Mouse (Mus musculus) adipocyte (in vitro differentiated cells): ENCODE data around the gene Pir.

Experiments
- DNase-seq: peaks from one replicate; pipeline ENCODE4 v3.0.0-alpha.2; 2016; ENCODE audit warnings: low spot score

Pir gene

DNA sequence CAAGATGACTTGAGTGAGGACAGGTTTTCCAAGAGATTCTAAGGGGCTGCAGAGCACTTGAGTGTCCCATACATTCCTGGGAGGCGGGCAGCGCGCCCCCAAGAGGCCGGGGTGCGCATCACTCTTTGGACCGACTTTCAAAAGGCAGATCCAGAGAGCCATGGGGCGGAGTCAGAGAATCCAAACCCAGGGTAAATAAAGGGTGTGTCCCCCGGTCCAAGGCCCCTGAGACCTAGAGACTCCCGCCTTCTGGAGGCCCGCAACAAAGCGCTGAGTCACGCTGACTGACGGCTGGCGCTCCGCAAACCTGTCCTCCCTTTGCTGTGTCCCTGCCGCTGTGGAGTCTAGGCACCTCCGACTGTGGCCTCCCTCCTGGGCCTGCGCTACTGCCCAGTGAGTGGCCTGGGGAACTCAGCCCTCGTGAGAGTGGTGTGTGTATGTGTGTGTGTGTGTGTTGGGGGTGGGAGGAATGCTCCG is at the start of gene Pir:
Pir (plus strand) TSS at position 87 of the 477 bp plus-strand sequence.
- DNase-seq: peak; percentile 40

DNA sequence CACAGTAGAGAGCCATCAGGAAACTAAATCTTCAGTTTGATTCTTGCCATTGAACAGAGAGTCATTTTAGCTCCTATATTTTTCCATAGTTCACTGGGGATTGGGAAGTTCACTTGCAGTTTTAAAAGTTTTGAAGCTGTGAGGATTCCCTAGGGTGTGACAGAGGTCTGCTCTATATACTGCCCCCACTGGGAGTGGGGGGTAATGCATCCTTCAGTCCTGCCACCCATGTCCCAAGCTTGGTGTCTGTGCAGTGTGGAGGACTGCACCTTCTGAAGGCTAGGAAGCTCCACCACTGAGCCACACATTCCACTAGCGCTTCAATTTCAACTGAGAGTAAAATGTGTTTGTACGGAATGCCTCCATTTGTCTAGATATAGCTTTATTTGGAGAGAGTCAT is 47.2 kb upstream of the Pir start:
- peak; percentile 9 for DNase-seq

DNA sequence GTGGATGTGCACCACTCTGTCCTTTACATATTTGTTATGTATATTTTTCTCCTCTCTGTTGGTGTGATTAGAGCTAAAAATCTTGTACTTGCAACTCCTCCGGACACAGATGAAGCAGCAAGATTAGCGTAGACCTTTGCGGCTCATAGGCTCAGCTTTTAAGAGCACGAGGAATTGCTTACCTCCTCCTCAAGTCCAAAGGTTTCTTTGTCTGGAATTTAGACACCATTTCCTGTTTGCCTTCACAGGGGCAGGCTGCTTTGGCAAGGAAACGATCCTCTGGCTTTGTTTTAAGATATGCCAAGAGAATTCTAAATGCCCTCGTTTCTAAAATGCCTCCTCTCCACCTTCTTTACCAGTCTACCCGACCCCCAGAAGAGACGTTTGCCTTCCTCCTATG is 35.8 kb upstream of the Pir start:
- no peak for DNase-seq

DNA sequence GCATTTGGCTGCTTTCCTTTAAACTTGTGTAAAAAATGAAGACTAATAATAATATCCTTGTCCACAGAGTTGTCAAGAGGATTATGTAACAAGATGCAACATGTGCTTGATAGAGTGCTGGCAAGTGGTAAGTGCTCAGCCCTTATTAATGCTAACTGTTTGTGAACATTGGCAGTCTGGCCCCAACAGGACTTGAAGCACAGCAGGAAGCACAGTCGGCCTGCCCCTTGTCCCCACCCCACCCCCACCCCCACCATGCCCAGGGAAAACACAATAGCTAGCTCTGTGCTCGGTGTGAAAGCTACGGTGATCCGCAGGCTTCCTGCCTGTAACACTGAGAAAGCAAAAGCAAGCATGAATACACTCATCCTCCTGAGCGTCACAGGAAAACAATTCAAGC is 23.5 kb upstream of the Pir start:
- DNase-seq: peak; percentile 33

DNA sequence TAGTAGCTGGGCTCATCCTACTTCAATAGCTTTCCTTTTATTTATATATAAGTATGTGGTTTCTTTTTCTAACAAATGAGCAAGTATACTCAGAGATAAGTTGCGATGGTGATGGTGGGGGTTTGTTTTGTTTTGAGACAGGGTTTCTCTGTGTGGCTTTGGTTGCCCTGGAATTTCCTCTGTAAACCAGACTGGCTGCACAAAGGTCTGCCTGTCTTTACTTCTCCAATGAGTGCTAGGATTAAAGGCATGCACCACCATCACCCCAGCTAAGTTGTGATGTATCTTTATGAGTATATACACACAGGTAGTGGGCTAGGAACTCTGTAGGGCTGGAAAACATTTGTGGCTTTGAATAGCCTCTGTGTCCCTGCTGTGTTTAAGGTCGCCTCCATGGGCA is 22.4 kb upstream of the Pir start:
- DNase-seq: peak; percentile 3

DNA sequence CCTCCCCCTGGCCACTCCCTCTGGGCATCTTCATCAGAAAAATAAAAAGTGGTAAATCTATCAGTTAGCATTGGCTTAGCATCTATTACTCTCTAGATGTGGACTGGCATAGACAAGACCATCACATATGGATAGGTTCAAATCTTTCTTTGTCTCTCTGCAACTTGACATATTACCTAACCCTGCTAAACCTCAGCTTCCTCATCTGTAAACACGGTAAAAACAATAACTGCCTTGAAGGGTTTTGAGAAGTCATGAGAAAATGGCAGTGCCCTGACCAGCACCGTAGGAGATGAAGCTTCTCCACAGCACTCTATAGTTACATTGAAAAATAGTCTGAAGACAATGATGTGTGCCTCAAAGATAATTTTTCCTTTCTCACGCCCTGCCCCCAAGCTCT is 12.6 kb upstream of the Pir start:
- no peak for DNase-seq

DNA sequence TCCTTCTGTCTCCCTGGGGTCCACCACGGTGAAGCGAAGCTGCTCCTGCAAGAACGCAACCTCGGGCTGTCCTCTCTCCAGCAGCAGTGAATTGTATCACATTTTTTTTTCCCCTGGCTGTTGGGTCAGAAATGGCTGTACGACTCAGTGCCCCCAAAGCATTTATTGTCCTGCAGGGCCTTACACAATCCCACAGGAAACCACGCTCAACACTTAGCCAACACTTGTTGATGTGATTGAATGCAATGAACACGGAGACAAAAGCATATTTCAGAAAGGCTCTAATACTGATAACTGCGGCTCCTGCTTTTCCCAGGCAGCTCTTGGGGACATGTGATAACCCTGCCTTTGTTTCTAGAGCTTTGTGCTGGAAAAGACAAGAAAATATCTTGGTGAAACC is 11.1 kb upstream of the Pir start, which contains the start of gene Bmx:
Bmx (minus strand) TSS at position 137 of the 400 bp plus-strand sequence.
- DNase-seq: no peak

DNA sequence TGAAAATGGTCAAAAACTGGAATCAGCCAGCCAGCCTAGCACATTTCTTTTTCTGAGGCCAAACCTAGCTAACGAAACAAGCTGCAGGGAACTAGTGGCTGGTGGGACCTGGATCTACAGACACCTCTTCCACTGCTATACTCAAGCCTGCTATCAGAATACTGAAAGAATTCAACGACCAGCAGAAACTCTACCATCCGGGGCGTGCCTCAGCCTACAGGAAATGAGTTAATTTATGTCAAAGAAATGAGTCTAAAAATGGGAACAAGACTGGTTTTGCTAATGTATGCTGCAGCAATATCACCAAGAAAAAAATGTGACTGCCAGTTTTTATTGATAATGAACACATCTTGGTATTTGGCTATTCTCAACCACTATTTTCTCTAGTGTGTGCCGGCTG is 10.5 kb upstream of the Pir start:
- no peak for DNase-seq

DNA sequence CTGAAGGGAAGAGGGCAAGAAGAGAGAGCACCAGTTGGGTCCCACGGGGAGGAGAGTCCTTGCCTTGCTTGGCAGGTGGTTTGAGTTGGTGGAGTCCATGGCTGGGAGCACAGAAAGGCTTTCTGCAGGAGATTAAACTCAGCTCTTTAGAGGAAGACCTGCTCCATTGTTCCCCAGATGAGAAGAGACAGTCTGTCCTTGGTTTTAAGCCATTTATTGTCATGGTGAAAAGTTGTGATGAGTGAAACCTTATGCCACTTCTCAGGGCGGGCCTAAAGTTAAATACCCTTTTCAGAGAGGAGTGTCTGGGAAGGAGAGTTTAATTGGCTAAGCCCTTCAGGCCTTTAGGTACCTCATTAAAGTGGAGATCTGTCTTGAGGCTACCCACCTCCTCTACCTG is 6.9 kb upstream of the Pir start:
- no peak for DNase-seq

DNA sequence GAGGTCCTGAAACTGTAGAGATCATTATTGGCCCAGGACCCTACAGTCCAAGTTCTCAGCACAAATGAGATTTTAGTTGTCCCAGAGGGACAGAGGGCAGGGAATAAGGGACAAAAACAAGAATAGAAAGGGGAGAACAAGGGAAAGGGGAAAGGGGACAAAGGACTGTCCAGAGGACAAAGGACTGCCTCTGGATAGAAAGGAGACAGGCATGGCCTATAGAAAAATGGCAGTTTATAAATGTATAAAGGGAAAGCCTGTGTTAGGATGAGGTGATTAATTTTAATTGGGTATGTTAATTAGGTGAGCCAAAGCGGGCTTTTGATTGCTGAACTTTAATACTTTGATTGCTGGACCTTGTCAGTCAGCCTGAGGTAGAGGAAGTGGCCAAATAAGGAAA is 4.3 kb upstream of the Pir start:
- no peak for DNase-seq

DNA sequence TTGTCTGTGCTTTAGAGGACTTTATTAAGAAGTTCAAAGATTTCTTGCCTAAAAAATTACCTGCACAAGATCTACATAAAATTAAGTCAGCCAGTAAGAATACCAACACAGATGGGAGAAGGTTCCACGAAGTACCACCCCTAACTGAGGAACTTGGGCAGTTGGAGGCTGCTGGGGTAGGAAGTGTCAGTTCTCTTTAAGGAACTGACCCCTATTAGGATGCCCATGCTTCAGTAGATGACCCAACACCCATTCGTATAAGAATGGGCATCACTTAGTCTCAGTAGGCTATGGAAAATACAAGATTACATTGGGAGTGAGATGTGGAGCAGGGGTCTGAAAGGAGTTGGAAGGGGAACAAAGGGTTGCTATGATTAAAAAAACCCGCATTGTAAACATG is 1.4 kb downstream of the Pir start:
- no peak for DNase-seq

DNA sequence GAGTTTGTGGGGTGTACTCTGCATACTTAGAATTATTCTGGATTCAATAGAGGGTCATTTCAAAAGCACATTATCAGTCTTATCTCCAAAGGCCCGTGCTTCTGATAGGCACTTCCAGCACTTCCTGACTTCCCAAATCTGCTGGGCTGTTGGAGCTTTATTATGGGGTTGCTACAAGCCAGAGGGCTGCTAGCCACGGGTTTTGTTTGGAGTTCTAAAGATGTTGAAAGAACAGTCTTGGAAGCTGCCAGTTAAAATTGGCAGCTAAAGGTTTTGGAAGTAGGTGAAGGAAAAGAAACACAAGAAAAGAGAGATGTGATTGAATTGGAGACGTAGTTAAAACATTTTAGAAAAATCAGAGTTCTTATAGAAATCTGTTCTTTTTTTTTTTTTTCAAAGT is 6.4 kb downstream of the Pir start:
- peak; percentile 60 for DNase-seq

DNA sequence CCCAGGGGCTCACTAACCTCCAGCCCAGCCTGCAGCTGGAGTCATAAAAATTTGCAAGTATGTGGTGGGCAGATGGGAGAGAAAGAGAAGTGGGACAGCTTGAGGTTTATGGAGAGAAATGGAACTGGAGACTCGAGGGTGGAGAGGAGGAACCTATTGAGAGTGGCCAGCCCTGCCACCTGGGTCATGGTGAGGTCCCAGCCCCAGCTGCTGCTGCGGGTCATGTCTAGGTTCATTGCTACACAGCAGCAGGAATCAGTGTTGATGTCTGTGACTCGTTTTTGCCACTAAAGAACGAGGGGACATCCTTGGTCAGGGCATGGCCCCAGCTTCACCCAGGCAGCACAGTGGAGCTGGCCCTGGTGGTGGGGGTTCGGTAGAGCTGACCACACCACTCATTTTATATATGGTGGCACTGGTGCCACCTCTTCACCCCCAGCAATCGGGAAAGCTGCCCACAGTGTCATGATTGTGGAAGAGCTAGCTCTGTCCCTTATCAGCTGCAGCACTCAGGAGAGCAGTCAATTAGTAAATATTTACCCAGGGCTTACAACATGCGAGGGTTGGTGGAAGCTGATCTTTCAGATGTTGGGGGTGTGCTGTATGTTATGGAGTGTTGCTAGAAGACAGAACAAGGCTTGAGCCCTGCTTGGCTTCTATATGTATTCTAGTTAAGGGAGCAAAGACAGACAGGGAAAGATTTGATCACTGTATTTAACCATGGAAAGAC is 11.9 kb downstream of the Pir start:
- no peak for DNase-seq

DNA sequence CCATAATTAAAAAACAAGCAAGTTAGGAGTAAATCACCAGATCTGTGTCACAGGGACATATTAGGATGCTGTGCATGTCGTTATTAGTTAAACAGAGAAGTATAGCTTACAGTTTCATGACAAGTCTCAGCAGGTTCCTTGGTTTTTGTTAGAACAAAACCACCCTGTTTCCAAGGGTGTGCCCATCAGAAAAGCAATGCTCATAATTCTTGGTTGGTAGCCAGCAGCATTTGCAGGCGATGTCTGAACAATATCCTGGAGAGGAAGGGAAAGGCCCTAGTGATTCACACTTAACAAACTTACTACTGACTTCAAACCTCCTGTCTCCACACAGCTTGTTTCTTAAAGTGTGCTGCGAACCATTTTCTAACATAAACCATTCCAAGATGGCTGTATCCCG is 14.6 kb downstream of the Pir start:
- DNase-seq: no peak

DNA sequence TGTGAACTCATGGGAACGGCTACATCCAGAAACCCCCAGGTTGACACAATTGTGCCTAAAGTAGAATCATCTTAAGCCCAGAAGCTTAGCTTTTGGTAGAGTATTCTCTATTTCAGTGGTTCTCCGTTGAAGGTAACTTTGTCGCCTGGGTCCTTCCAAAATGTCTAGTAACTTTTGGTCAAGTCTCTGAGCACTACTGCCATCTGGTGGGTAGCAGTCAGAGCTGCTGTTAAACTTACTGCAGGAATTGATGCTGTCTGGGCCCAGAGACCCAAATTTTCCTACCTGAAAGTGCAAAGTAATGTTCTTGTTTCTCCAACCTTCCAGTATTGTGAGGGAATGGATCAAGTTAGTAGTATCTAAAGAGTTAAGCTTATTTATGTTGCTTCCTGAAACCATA is 17.9 kb downstream of the Pir start:
- DNase-seq: peak; percentile 45

DNA sequence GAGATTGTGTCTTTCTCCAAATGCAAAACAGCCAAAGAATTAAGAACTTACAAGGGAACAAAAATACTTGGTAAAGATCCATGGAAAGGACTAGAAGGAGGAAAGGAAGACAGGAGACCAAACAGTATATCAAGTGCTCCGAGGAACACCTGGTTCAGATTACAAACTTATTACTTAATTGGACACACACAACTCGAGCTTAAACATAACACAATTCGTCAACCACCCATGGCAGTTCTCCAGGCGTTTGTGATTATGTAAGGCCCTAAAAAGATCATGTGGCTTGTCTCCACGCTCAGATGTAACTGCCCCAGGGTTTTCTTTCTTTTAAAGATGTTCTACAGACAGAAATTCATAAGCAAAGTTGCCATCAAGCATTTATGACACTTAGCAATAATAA is 22.0 kb downstream of the Pir start:
- peak; percentile 84 for DNase-seq

DNA sequence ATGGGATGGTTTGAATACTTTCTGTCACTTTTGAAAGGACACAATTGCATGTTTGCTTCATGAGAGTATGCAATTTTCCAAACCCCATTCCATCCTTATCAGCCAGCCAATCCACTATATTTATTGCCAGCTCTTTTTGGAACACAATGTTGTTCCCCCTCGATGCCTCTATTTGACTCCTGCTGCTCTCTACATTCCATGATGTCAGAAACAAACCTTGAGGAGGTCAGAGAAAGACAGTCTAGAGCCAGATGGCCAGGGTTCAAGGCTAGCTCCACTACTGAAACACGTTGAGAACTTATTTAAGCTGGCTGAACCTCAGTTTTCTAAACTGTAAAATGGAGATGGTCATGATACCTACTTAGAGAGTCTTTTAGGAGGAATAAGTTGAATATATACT is 37.1 kb downstream of the Pir start:
- DNase-seq: no peak

DNA sequence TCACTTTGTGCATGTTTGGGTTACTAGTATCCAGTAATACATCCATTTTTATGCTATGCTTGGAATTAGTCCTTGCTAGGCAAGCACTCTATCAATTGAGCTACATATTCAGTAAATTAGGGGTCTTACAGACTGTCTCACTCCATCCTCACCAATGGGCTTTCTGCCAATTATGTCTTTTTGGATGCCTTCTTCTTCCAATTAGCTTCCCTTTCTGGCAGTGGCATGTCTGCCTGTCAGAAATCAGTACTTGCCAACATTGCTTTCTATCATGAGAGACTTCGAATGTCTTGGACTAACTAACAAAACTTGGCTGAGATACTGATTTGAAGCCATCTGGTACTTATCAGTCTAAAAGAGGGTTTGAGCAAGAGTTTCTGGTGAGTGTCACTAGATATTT is 44.7 kb downstream of the Pir start:
- no peak for DNase-seq

DNA sequence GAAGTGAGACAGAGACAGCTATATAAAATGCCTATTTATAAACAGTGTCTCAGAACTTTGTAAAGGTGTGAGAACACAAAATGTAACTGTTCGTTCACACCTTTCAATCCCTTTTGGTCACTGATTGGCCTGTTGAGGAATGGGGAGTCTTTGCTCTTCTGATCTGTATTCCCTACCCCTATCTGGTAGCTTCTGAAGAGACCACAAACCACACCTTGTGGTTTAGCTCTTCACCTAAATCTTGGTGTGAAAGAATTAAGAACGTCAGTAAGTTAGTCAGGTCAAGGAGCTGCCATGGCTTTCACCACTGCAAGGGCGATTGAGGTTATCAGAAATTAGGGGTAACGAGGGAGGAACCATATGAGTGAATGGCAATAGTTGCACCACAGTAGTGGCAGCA is 49.4 kb downstream of the Pir start:
- DNase-seq: no peak

DNA sequence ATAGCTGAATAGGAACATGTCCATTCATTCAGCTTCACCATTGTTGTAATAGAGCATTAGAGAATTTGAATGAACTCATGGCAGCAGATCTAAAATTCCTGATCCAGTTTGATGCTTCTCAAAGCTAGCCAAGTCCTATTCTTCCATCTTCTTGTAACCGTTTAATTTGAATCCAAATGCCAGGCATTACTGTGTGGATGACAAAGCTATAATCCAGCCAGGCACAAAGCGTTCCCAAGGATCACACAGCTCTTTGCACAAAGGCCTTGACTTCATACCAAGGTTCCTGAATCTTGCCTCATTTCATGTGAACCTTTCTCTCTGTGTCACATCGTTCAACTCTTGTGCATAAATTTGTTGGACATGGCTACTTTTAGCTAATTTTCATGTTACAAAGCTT is 50.9 kb downstream of the Pir start:
- no peak for DNase-seq

DNA sequence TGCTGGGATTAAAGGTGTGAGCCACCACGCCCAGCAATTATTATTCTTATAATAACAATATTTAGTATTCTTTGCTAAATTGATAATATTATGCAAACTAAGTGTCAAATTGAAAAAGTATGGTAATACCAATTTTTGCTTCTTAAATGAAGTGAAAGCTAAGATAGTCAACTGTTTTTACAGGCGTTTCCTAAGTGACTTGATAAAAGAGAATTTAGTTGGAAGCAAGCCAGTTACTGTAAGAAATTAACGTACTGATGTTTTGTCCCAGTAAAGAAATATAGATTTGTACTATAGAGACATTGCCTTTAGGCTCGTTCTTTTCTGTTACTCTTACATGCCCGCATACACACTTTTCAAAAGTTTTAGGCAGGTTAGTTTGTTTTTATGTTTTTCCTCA is 53.3 kb downstream of the Pir start:
- DNase-seq: no peak

DNA sequence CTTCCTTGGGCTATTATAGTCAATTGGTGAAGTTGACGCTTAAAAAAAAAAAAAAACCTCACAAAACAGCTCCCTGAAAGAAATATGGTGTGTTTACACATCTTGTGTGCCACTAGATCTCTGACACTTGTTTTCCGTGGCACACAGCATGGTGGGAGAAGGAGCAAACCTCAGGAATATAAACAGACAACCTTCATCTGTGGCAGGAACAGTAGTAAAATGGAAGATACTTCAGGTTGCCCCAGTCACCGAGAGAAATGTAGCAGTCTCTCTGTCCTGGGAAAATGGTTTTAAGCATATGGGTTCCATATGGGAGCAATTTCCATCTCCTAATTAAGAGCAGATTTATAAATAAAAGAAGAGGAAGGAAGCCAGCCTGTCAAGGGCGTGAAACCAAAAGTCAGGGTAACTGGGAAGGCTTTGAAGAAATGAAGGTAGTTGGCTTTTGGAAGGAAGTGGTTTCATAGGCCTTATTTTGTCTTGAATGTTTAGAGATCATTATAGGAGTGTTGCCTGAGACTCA is 54.3 kb downstream of the Pir start:
- no peak for DNase-seq

DNA sequence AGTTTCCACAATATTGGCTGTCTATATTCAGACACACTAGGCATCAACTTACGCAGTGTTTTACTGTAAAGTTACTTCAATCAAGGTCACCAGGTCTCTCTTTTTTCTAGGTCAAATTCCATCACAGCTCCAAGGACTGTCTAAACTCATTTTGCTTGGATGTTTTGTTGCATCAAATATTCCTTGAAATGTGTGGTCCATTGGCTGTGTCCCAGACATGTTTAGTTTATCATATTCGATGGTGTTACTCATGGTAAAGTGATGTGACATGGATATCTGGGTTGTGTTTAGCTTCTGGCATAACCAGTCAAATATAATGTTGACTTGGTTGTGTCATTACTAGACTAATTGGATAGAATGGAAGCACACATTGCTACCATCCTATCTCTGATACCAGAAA is 61.2 kb downstream of the Pir start:
- DNase-seq: no peak

DNA sequence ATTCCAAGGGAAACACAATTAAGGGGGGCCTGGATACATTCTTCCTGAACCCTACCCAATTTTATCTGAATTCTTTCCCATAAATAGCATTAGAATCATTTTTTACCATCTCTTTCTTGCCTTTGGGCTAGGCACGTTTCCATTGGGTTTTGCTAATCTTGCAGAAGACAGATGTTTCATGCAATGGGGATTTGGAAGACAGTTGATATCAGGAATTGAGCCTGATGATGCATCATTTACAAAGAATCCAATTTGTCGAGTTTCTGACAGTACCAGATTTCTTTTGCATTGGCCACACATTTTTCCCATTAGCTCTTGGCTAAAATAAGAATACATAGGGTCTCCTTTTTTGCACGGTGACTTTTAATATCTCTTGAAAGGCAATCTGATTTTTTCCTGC is 61.6 kb downstream of the Pir start:
- no peak for DNase-seq
